Mouse (Mus musculus) brown adipose tissue, adult 24 weeks (tissue): ENCODE measurements around the gene BB287469. TPM values are rescaled to one million over a fixed set of nuclear protein-coding genes. Genes with fewer than 3 reads are reported as not detected.
"Not testable (repeated sequence)": the region's sequence is repeated elsewhere in the genome, so short reads cannot be mapped to it uniquely, and the experiment has no call there.

Source experiments
- H3K27ac ChIP-seq: fragments of 200-500 bp; replicated peaks from 2 replicates; pipeline ENCODE4 v1.5.1; 2012; ENCODE audit warnings: low read depth, mild to moderate bottlenecking, low read length
- H3K4me1 ChIP-seq: fragments of 200-500 bp; 2 replicates; pipeline ENCODE4 v1.6.1; 2012; ENCODE audit warnings: low read length, mixed read lengths; ENCODE audit not compliant: control insufficient read depth, insufficient read depth, insufficient read length
- H3K4me3 ChIP-seq: fragments of 200-500 bp; 2 replicates; pipeline ENCODE4 v1.5.1; 2012; ENCODE audit warnings: low read depth, mild to moderate bottlenecking, low read length, moderate library complexity; ENCODE audit not compliant: insufficient read depth
- polyA plus RNA-seq: library from polyadenylated mRNA; stranded (reverse); fragments of >200 nt; gene quantifications from 2 replicates; pipeline ENCODE4 v1.2.4, GENCODE M21; 2012; ENCODE audit not compliant: missing spikeins, insufficient read depth, insufficient read length

Gene BB287469
- polyA plus RNA-seq = not detected in 2 replicates

GRCm38 (mm10) chr12:87816277-87816676, at the start of gene BB287469:
TSS of gene BB287469 (plus strand) at chr12:87816577.
- not testable (repeated sequence) for H3K4me3 ChIP-seq, H3K27ac ChIP-seq, H3K4me1 ChIP-seq

GRCm38 (mm10) chr12:87775655-87776054, 40.7 kb upstream of the BB287469 start, which contains the start of gene Gm21319:
TSS of gene Gm21319 (minus strand) at chr12:87775755.
- not testable (repeated sequence) for H3K4me1 ChIP-seq, H3K27ac ChIP-seq, H3K4me3 ChIP-seq

GRCm38 (mm10) chr12:87795212-87795611, 21.2 kb upstream of the BB287469 start, which contains the start of gene Gm21936:
TSS of gene Gm21936 (plus strand) at chr12:87795512.
- H3K4me1 ChIP-seq, H3K4me3 ChIP-seq, H3K27ac ChIP-seq: not testable (repeated sequence)

GRCm38 (mm10) chr12:87797971-87798370, 18.4 kb upstream of the BB287469 start:
- not testable (repeated sequence) for H3K4me3 ChIP-seq, H3K27ac ChIP-seq, H3K4me1 ChIP-seq

GRCm38 (mm10) chr12:87842239-87842638, 25.9 kb downstream of the BB287469 start, which contains the start of gene Gm2001:
TSS of gene Gm2001 (minus strand) at chr12:87842339.
- not testable (repeated sequence) for H3K27ac ChIP-seq, H3K4me1 ChIP-seq

GRCm38 (mm10) chr12:87850657-87851056, 34.3 kb downstream of the BB287469 start:
- not testable (repeated sequence) for H3K27ac ChIP-seq, H3K4me3 ChIP-seq, H3K4me1 ChIP-seq

More at GRCm38 (mm10) chr12:87842239-87842638, 25.9 kb downstream of the BB287469 start, which contains the start of gene Gm2001:
- H3K4me3 ChIP-seq = not testable (repeated sequence)

GRCm38 (mm10) chr12:87856067-87856466, 39.7 kb downstream of the BB287469 start:
- H3K27ac ChIP-seq, H3K4me3 ChIP-seq, H3K4me1 ChIP-seq: not testable (repeated sequence)

- H3K4me3 ChIP-seq, H3K27ac ChIP-seq, H3K4me1 ChIP-seq: not testable (repeated sequence)
Measured at GRCm38 (mm10) chr12:87861740-87862692, 45.6 kb downstream of the BB287469 start.

GRCm38 (mm10) chr12:87863638-87864037, 47.3 kb downstream of the BB287469 start:
- H3K27ac ChIP-seq, H3K4me1 ChIP-seq, H3K4me3 ChIP-seq: not testable (repeated sequence)

- not testable (repeated sequence) for H3K27ac ChIP-seq, H3K4me1 ChIP-seq, H3K4me3 ChIP-seq
Measured at GRCm38 (mm10) chr12:87864048-87864447, 47.7 kb downstream of the BB287469 start.

Other genes starting within 250 kb of the BB287469 start
- not detected in 2 replicates for gene Oog1, start 213.9 kb upstream of the BB287469 start, polyA plus RNA-seq
- gene Gm4027, start 197.7 kb upstream of the BB287469 start, polyA plus RNA-seq = not detected in 2 replicates
- gene Gm16381, start 172.0 kb upstream of the BB287469 start, polyA plus RNA-seq = not detected in 2 replicates
- not detected in 2 replicates for gene Gm21319, start 40.8 kb upstream of the BB287469 start, polyA plus RNA-seq
- not detected in 2 replicates for gene Gm21936, start 21.1 kb upstream of the BB287469 start, polyA plus RNA-seq
- not detected in 2 replicates for gene Gm2001, start 25.8 kb downstream of the BB287469 start, polyA plus RNA-seq
- gene Gm2016, start 57.5 kb downstream of the BB287469 start, polyA plus RNA-seq = not detected in 2 replicates
- not detected in 2 replicates for gene Gm2022, start 78.8 kb downstream of the BB287469 start, polyA plus RNA-seq
- not detected in 2 replicates for gene Gm2035, start 103.3 kb downstream of the BB287469 start, polyA plus RNA-seq
- gene Gm2042, start 137.5 kb downstream of the BB287469 start, polyA plus RNA-seq = not detected in 2 replicates
- gene Gm2075, start 195.3 kb downstream of the BB287469 start, polyA plus RNA-seq = not detected in 2 replicates
- gene Gm6803, start 202.2 kb downstream of the BB287469 start, polyA plus RNA-seq = not detected in 2 replicates
- not detected in 2 replicates for gene Gm2056, start 210.4 kb downstream of the BB287469 start, polyA plus RNA-seq